Mouse (Mus musculus) limb, embryonic 11.5 days (tissue): ENCODE results near the gene Gm5678. TPM values are rescaled to one million over a fixed set of nuclear protein-coding genes. Genes with fewer than 3 reads are reported as not detected.

Experiments
- ATAC-seq: fragments of 200-750 bp; cut with Nextera tagmentation; 2 replicates; pipeline ENCODE4 v1.8.0; 2017; ENCODE audit warnings: low read depth; ENCODE audit not compliant: insufficient number of reproducible peaks, low FRiP score, low TSS enrichment
- DNase-seq: peaks from one replicate; pipeline ENCODE4 v3.0.0-alpha.2; 2015; ENCODE audit warnings: low spot score
- H3K27ac ChIP-seq: fragments of 300-500 bp; sonication (generic); replicated peaks from 2 replicates; pipeline ENCODE4 v1.5.1; 2014; ENCODE audit warnings: low read depth, mild to moderate bottlenecking, low read length
- H3K27me3 ChIP-seq: fragments of 300-500 bp; sonication (generic); 2 replicates; pipeline ENCODE4 v1.6.1; 2014; ENCODE audit warnings: mild to moderate bottlenecking, low read length, mixed read lengths; ENCODE audit not compliant: control insufficient read depth, insufficient read depth
- H3K36me3 ChIP-seq: fragments of 300-500 bp; sonication (generic); 2 replicates; pipeline ENCODE4 v1.6.1; 2014; ENCODE audit warnings: mild to moderate bottlenecking, low read length, moderate library complexity, mixed read lengths; ENCODE audit not compliant: control insufficient read depth, insufficient read depth
- H3K4me1 ChIP-seq: fragments of 300-500 bp; sonication (generic); 2 replicates; pipeline ENCODE4 v1.6.1; 2014; ENCODE audit warnings: low read length, mixed read lengths; ENCODE audit not compliant: control insufficient read depth, insufficient read depth
- H3K4me2 ChIP-seq: fragments of 300-500 bp; sonication (generic); 2 replicates; pipeline ENCODE4 v1.6.1; 2014; ENCODE audit warnings: low read depth, mild to moderate bottlenecking, moderate library complexity; ENCODE audit not compliant: severe bottlenecking
- H3K4me3 ChIP-seq: fragments of 300-500 bp; sonication (generic); 2 replicates; pipeline ENCODE4 v1.5.1; 2014; ENCODE audit warnings: low read depth, low read length
- H3K9ac ChIP-seq: fragments of 300-500 bp; sonication (generic); 2 replicates; pipeline ENCODE4 v1.6.1; 2014; ENCODE audit warnings: mild to moderate bottlenecking, low read length
- H3K9me3 ChIP-seq: fragments of 300-500 bp; sonication (generic); 2 replicates; pipeline ENCODE4 v1.6.1; 2016; ENCODE audit warnings: low read length; ENCODE audit not compliant: control insufficient read depth
- WGBS: fragments of 180-500 bp; shearing (Covaris S2); extraction: QIAGEN DNeasy Blood & Tissue Kit; methylation state at CpG from one replicate; pipeline ENCODE4 v1.1.7; 2014; 5-methylcytosine and 5-hydroxymethylcytosine counted together
- polyA plus RNA-seq: library from polyadenylated mRNA; unstranded; fragments of >200 nt; fragmentation: Nextera tagmentation; extraction: Ambion mirVana; gene quantifications from 2 replicates; pipeline ENCODE4 v1.2.1, GENCODE M21; 2014

Gm5678 gene
- polyA plus RNA-seq, 1 experiment from 2014 or later, result not detected

DNA sequence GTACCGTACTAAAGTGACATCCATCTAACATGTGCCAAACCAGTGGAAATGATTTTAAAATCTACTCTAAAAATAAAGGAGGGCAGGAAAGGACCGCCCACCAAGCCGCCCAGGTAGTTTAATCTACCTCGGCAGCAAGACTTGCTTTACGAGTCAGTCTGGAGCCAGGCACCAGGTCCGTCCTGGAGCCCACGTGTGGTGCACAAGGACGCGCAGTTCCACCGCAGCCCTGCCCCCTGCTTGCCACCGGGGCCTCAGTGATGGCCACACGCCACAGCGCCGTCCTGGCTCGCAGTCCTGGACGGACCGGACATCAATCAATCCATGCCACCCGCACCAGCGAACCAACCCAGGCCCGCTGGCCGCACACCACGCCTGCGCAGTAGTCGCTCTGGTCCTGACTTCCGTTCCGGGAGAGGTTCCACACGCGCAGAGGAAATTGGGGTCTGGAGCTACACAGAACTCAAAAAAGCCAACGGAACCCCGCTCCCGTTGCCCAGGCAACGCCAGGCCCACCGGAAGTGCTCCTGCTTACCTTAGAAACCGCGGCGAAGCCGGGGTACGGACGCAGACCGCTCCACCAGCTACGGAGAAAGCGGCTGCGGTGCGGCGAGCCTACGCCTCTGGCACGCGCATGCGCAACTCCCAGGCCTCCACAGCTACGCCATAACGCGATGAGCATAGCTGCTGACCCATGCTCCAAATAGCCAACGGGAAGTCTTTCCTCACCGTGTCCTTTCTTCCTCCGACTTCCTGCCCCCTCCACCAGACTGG lies 24.3 kb upstream of the Gm5678 start, which contains the start of gene Setd4:
Gene Setd4, minus strand, starts transcription at position 625 of the 774 bp plus-strand sequence.
- no peaks in the 10 kb centered on the region for H3K36me3 ChIP-seq
- ATAC-seq (peak; percentile 87), DNase-seq (peak; percentile 93)
- H3K4me1 ChIP-seq, result 0 out of 2 replicates have a peak, but pooled peaks cover 6% of the 10 kb centered on the region
- H3K9me3 ChIP-seq, result no peaks in the 10 kb centered on the region
- H3K27me3 ChIP-seq, result no peaks in the 10 kb centered on the region
- peak within 1 kb of the TSS; percentile 70 for H3K27ac ChIP-seq
- H3K9ac ChIP-seq, result peak within 1 kb of the TSS; percentile 79
- WGBS, result 2% methylated on average over 55 of the region's 55 CpGs
- H3K4me3 ChIP-seq, result peak within 1 kb of the TSS; percentile 55
- peak within 1 kb of the TSS; percentile 87 for H3K4me2 ChIP-seq

DNA sequence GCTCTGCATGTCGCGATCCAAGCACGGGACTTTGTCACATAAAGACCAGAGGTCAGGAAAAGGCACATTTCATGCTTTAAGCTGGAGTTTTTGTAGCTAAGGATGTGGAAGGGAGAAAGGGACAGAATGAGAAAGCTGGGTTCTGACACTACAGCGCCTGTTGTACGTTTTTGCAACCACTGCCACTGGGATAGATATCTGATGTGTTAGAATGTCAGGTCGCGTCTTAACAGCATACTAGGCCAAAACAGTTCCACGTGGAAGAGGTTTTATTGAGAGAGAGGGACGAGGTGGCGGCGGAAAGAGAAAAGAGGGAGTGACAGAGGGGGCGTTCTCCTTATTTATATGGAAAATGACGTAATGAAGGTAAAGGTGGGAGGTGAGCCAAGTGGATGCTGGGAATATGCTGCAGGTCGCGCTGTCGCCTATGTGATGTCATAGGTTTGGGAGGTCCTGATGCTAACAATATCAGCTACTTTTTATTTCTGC lies 23.4 kb upstream of the Gm5678 start:
- Histone ChIP-seq H3K4me3 (peak overlapping the region; percentile 55), H3K4me1 (0 out of 2 replicates have a peak, but pooled peaks cover 11% of the 10 kb centered on the region), H3K9ac (peak overlapping the region; percentile 79; the same call in 1 of the 2 replicates), H3K27ac (peak overlapping the region; percentile 70), H3K27me3 (no peaks in the 10 kb centered on the region), H3K9me3 (no peaks in the 10 kb centered on the region), H3K4me2 (peak overlapping the region; percentile 87), H3K36me3 (no peaks in the 10 kb centered on the region)
- 5% methylated on average over 16 of the region's 16 CpGs for WGBS
- no peak for ATAC-seq
- peak; percentile 62 for DNase-seq

DNA sequence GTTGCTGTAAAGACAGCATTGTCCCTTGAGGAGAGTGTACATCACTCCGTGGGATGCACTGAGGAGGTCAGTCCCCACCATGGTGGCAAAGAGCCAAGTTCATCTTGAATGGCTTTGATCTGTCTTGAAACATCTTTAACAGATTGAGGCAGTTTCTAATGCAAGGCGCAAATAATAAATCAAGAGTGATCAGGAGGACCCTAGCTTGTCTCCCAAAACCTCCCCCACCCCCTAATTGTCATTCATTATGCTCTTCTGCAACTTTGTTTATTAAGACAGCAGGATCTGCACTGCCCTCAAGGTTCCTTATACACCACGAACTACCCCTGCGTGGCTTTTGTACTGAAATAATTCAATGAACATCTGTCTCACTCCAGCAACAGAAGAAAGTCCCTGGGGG lies 22.3 kb upstream of the Gm5678 start, which contains the start of gene Cbr1:
Gene Cbr1, plus strand, starts transcription at position 301 of the 400 bp plus-strand sequence.
- Histone ChIP-seq H3K9ac (no peak within 1 kb of the TSS; the same call in 1 of the 2 replicates), H3K4me3 (peak within 1 kb of the TSS; percentile 55), H3K4me2 (peak within 1 kb of the TSS; percentile 87), H3K27me3 (no peaks in the 10 kb centered on the region), H3K36me3 (no peaks in the 10 kb centered on the region), H3K9me3 (no peaks in the 10 kb centered on the region), H3K27ac (no peak within 1 kb of the TSS), H3K4me1 (0 out of 2 replicates have a peak, but pooled peaks cover 11% of the 10 kb centered on the region)
- no peak for DNase-seq
- WGBS, result 68% methylated on average over 4 of the region's 4 CpGs
- no peak for ATAC-seq

- no peaks in the 10 kb centered on the region for H3K9me3 ChIP-seq
- H3K27ac ChIP-seq, result no peak overlapping the region
- H3K36me3 ChIP-seq, result no peaks in the 10 kb centered on the region
- 0 out of 2 replicates have a peak, but pooled peaks cover 11% of the 10 kb centered on the region for H3K4me1 ChIP-seq
- no peaks in the 10 kb centered on the region for H3K27me3 ChIP-seq
- ATAC-seq (no peak), DNase-seq (no peak)
- no peak overlapping the region for H3K4me2 ChIP-seq
- WGBS, result 89% methylated on average over 7 of the region's 7 CpGs
- H3K9ac ChIP-seq, result no peak overlapping the region
- no peak overlapping the region for H3K4me3 ChIP-seq
Measured at GRCm38 (mm10) chr16:93606146-93606545, 21.8 kb upstream of the Gm5678 start.

- peak overlapping the region; percentile 66 for H3K4me3 ChIP-seq
- ATAC-seq, result no peak
- WGBS, result under 1% methylated on average over 32 of the region's 32 CpGs
- H3K27ac ChIP-seq, result no peak overlapping the region; the same call in 1 of the 2 replicates
- peak overlapping the region; percentile 79 for H3K4me2 ChIP-seq
- DNase-seq, result peak; percentile 93
- H3K36me3 ChIP-seq, result no peaks in the 10 kb centered on the region; the same call in 1 of the 2 replicates
- H3K4me1 ChIP-seq, result 0 out of 2 replicates have a peak, but pooled peaks cover 11% of the 10 kb centered on the region
- H3K9me3 ChIP-seq, result no peaks in the 10 kb centered on the region
- peak overlapping the region; percentile 74 for H3K9ac ChIP-seq
- no peaks in the 10 kb centered on the region for H3K27me3 ChIP-seq
Measured at GRCm38 (mm10) chr16:93607669-93608101, 20.2 kb upstream of the Gm5678 start.

DNA sequence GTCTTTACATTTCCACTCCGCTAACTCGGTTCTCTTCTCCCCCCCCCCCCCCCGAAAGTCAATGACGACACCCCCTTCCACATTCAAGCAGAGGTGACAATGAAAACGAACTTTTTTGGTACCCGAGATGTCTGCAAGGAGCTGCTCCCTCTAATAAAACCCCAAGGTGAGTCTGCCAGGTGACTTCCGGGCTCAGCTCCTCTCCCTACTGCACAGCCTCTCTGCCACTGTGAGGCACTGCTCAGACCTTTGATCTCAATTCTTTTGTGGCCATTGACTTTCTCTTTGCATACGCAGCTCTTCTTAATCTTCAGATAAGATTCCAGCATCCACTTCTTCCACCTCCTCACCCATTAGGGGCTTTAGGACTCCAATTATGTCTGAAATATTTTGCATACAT lies 19.2 kb upstream of the Gm5678 start:
- 0 out of 2 replicates have a peak, but pooled peaks cover 11% of the 10 kb centered on the region for H3K4me1 ChIP-seq
- no peak overlapping the region for H3K9ac ChIP-seq
- DNase-seq (no peak), ATAC-seq (no peak)
- WGBS, result 74% methylated on average over 8 of the region's 8 CpGs
- peak overlapping the region; percentile 79 for H3K4me2 ChIP-seq
- H3K4me3 ChIP-seq, result peak overlapping the region; percentile 66; the same call in 1 of the 2 replicates
- H3K27me3 ChIP-seq, result no peaks in the 10 kb centered on the region
- H3K27ac ChIP-seq, result no peak overlapping the region
- H3K9me3 ChIP-seq, result no peaks in the 10 kb centered on the region
- no peaks in the 10 kb centered on the region; the same call in 1 of the 2 replicates for H3K36me3 ChIP-seq

GRCm38 (mm10) chr16:93609796-93610195 lies 18.1 kb upstream of the Gm5678 start:
- Histone ChIP-seq H3K4me3 (no peak overlapping the region), H3K9ac (no peak overlapping the region), H3K27ac (no peak overlapping the region), H3K27me3 (no peaks in the 10 kb centered on the region), H3K9me3 (no peaks in the 10 kb centered on the region), H3K4me2 (no peak overlapping the region), H3K36me3 (no peaks in the 10 kb centered on the region; the same call in 1 of the 2 replicates), H3K4me1 (0 out of 2 replicates have a peak, but pooled peaks cover 5% of the 10 kb centered on the region)
- DNase-seq, result no peak
- no peak for ATAC-seq
- 95% methylated on average over 4 of the region's 4 CpGs for WGBS

DNA sequence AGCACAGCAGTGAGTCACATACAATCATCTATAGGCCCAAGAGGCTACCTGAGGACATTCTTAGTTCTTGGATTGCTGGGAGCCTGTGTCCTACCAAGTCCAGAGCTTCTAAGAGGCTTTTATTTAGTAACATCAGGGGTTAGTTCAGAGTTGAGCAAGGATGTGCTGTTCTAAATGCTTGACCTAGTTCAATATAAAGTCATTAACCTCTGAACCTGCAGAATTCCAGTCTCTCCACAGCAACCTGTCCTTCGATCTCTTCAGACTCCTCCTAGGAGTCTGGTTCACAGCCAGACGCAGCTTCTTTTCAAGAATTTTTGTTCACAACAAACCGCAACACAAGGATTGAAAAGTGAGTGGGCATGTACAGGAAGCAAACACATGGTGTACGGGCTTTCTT lies 16.9 kb upstream of the Gm5678 start:
- no peak overlapping the region for H3K4me2 ChIP-seq
- no peak for DNase-seq
- H3K4me3 ChIP-seq, result no peak overlapping the region
- no peaks in the 10 kb centered on the region for H3K27me3 ChIP-seq
- H3K4me1 ChIP-seq, result 0 out of 2 replicates have a peak, but pooled peaks cover 5% of the 10 kb centered on the region
- H3K9me3 ChIP-seq, result no peaks in the 10 kb centered on the region
- no peaks in the 10 kb centered on the region; the same call in 1 of the 2 replicates for H3K36me3 ChIP-seq
- no peak for ATAC-seq
- H3K9ac ChIP-seq, result no peak overlapping the region
- whole genome bisulfite sequencing, result 92% methylated on average over 4 of the region's 4 CpGs
- H3K27ac ChIP-seq, result no peak overlapping the region
